Mouse (Mus musculus): ENCODE data around the gene Hist1h1e.

DNA sequence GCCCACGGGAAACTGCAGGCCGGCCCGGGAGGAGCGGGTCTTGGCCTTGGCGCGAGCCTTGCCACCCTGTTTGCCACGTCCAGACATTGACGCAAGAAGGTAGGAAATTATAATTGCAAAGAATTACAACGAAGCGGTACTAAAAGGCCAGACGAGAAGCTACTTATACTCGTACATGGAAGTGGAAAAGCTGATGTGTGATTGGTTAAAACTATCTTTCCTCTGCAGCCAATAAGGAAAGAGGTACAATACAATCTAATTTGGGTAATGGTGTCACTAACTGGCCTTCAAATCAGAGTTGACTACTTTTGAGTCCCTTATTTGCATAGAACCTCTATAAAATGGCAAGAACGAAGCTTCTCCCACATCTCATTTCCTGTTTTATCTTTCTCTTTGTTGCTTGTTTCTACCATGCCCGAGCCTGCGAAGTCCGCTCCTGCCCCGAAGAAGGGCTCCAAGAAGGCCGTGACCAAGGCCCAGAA is 51.3 kb downstream of the Hist1h1e start, which contains the start of the genes Hist1h2ae and Hist1h2bg:
- TF ChIP-seq EP300 (IDR thresholded peaks at IDR 0.05; ENCODE audit: insufficient read depth, low read depth, low read length) (no peak), CTCF (IDR thresholded peaks at IDR 0.05; ENCODE audit: low read depth, low read length) (no peak)

All from ES-Bruce4 (cell line).